Mouse (Mus musculus): ENCODE measurements around the gene Morn1.

GRCm38 (mm10) chr4:155190275-155190674 lies 103.9 kb downstream of the Morn1 start:
- no peak for TF ChIP-seq CTCF (IDR thresholded peaks at IDR 0.05; ENCODE audit: control insufficient read depth, insufficient read depth, low read length)
- no peak for TF ChIP-seq POLR2A (IDR thresholded peaks at IDR 0.05; ENCODE audit: borderline replicate concordance, control insufficient read depth, low read depth, low read length)

All from bone marrow, adult 2 months (tissue).